Mouse (Mus musculus): Measurements from ENCODE around the gene Zfp846. TPM values are rescaled to one million over a fixed set of nuclear protein-coding genes. Genes with fewer than 3 reads are reported as not detected.
A peak's percentile ranks its signal among the peaks of the same experiment; 100 is the strongest.

Zfp846 gene
- polyA plus RNA-seq (2015; fragmentation: Nextera tagmentation; extraction: Ambion mirVana), result 2.0 and 2.1 TPM in 2 replicates

DNA sequence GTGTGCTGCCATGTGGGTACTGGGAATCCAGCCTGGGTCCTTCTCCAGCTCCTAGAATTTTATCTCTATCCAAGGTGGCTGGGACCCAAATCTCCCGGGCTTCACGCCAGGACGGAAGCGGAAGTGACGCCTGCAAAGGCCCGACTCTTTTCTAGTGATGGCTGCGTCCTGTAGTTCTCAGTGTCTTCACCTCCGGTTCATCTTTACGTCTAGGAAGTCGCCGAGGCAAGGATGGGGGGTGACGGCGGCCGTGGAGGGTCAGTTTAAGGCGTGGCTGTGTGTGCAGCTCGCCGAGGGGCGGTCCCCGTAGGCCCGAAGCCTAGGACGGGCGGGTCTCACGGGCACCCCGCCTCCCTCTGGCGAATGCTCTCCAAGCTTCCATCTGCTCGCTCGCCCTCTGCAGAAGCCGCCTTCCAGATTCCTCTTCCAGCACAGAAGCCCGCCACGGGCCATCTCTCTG lies at the start of gene Zfp846:
TSS of gene Zfp846 (plus strand) at position 117 of the 460 bp plus-strand sequence.
- Histone ChIP-seq H3K4me3 (ENCODE audit: low read depth, low read length) (peak within 1 kb of the TSS; percentile 63), H3K9ac (ENCODE audit: low read depth, low read length) (peak within 1 kb of the TSS; percentile 55), H3K36me3 (ENCODE audit: control insufficient read depth, insufficient read depth) (no peaks in the 10 kb centered on the region), H3K27ac (ENCODE audit: low read length) (no peak within 1 kb of the TSS), H3K9me3 (replicated peaks; ENCODE audit: control insufficient read depth, low read length) (no peaks in the 10 kb centered on the region; the same call in 1 of the 2 replicates), H3K27me3 (ENCODE audit: control insufficient read depth, insufficient read depth, low read depth, low read length) (no peaks in the 10 kb centered on the region), H3K4me1 (ENCODE audit: control insufficient read depth, low read depth, low read length) (no peaks in the 10 kb centered on the region; the same call in 1 of the 2 replicates), H3K4me2 (ENCODE audit: low read depth, low read length) (peak within 1 kb of the TSS; percentile 80)
- peak; percentile 98 for ATAC-seq (ENCODE audit: low read depth)
- under 1% methylated on average over 30 of the region's 30 CpGs for WGBS (ENCODE audit: insufficient replicate concordance)

DNA sequence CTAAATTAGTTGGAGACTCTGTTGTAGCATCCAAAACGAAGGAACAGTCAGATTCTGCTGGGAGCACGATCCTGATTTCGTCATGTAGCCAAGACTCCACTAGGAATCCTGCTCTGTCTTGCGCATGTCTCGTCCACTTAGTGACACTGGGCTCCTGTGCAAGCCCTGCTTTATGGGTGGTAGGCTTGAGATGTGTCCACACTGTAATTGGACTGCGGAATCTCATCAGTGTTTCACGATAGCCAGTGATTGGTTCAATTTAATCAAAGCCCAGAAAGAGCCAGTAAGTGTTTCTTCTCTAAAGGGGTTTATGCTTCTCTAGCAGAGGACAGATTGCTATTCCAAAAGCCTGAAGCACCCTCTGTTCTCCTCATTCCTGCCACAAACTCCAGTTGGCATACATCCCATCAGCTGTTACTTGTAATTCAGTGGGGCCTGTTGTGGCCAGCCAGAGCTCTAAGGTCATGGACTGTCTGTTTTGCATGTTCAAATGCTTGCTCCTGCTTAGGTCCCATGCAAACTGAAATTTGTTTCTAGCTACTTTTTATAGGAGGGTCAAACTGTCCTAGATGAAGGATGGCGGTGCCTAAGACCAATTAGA lies 46.7 kb upstream of the Zfp846 start:
- no peaks in the 10 kb centered on the region for H3K4me1 ChIP-seq (ENCODE audit: control insufficient read depth, low read depth, low read length)
- WGBS (ENCODE audit: insufficient replicate concordance), result 61% methylated on average over 8 of the region's 8 CpGs
- H3K9me3 ChIP-seq (replicated peaks; ENCODE audit: control insufficient read depth, low read length), result no peaks in the 10 kb centered on the region

DNA sequence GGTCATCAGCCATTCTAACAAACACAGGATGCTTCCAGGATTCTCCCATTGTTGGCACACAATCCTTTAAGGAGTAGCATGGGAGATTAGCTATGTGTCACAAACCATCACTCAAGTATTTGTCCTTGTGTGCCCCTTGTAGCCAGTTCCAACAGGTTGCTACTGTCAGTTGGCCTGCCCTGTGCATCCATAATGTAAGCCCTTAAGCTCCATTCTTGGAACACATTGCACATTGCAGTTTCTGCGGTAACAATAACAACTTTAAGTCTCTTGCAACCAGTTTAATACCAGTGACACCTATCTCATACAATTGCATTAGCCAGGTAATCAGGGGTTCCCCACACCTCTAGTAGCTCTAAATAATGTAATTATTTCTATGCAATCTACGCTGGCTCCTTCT lies 44.5 kb upstream of the Zfp846 start:
- Histone ChIP-seq H3K27ac (ENCODE audit: low read length) (no peak overlapping the region), H3K9me3 (replicated peaks; ENCODE audit: control insufficient read depth, low read length) (no peaks in the 10 kb centered on the region), H3K4me1 (ENCODE audit: control insufficient read depth, low read depth, low read length) (no peaks in the 10 kb centered on the region), H3K36me3 (ENCODE audit: control insufficient read depth, insufficient read depth) (no peaks in the 10 kb centered on the region), H3K4me3 (ENCODE audit: low read depth, low read length) (no peak overlapping the region), H3K27me3 (ENCODE audit: control insufficient read depth, insufficient read depth, low read depth, low read length) (no peaks in the 10 kb centered on the region), H3K9ac (ENCODE audit: low read depth, low read length) (no peak overlapping the region), H3K4me2 (ENCODE audit: low read depth, low read length) (no peak overlapping the region)
- ATAC-seq (ENCODE audit: low read depth), result no peak
- WGBS (ENCODE audit: insufficient replicate concordance), result 75% methylated on average over 2 of the region's 2 CpGs

More for the DNA sequence above, 46.7 kb upstream of the Zfp846 start:
- H3K4me3 ChIP-seq (ENCODE audit: low read depth, low read length), result no peak overlapping the region
- no peak overlapping the region for H3K4me2 ChIP-seq (ENCODE audit: low read depth, low read length)
- no peak overlapping the region for H3K9ac ChIP-seq (ENCODE audit: low read depth, low read length)
- H3K27me3 ChIP-seq (ENCODE audit: control insufficient read depth, insufficient read depth, low read depth, low read length), result no peaks in the 10 kb centered on the region
- H3K27ac ChIP-seq (ENCODE audit: low read length), result no peak overlapping the region
- H3K36me3 ChIP-seq (ENCODE audit: control insufficient read depth, insufficient read depth), result no peaks in the 10 kb centered on the region
- ATAC-seq (ENCODE audit: low read depth), result no peak

DNA sequence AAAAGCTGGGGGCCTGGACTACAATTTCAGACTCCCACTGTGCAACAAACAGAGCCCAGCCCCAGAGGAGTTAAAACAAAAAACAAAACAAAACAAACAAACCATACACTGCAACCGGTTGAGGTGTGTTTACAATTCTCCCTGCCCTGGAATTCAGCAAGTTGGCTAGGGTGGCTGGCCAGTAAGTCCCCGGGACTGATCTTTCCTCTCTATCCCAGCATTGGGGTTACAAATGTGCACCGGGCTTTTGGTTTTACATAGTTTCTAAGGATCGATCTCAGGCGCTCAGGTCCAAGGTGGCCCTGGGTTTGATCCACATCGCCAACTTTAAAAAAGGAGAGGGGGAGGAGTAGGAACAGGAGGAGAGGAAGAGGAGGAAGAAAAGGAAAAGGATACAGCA lies 37.6 kb upstream of the Zfp846 start:
- 46% methylated on average over 6 of the region's 6 CpGs for WGBS (ENCODE audit: insufficient replicate concordance)
- Histone ChIP-seq H3K27ac (ENCODE audit: low read length) (peak overlapping the region; percentile 25; the same call in 1 of the 2 replicates), H3K27me3 (ENCODE audit: control insufficient read depth, insufficient read depth, low read depth, low read length) (no peaks in the 10 kb centered on the region; the same call in 1 of the 2 replicates), H3K36me3 (ENCODE audit: control insufficient read depth, insufficient read depth) (no peaks in the 10 kb centered on the region), H3K4me3 (ENCODE audit: low read depth, low read length) (no peak overlapping the region), H3K4me2 (ENCODE audit: low read depth, low read length) (no peak overlapping the region), H3K9me3 (replicated peaks; ENCODE audit: control insufficient read depth, low read length) (no peaks in the 10 kb centered on the region), H3K4me1 (ENCODE audit: control insufficient read depth, low read depth, low read length) (no peaks in the 10 kb centered on the region; the same call in 1 of the 2 replicates), H3K9ac (ENCODE audit: low read depth, low read length) (no peak overlapping the region)
- ATAC-seq (ENCODE audit: low read depth), result no peak

DNA sequence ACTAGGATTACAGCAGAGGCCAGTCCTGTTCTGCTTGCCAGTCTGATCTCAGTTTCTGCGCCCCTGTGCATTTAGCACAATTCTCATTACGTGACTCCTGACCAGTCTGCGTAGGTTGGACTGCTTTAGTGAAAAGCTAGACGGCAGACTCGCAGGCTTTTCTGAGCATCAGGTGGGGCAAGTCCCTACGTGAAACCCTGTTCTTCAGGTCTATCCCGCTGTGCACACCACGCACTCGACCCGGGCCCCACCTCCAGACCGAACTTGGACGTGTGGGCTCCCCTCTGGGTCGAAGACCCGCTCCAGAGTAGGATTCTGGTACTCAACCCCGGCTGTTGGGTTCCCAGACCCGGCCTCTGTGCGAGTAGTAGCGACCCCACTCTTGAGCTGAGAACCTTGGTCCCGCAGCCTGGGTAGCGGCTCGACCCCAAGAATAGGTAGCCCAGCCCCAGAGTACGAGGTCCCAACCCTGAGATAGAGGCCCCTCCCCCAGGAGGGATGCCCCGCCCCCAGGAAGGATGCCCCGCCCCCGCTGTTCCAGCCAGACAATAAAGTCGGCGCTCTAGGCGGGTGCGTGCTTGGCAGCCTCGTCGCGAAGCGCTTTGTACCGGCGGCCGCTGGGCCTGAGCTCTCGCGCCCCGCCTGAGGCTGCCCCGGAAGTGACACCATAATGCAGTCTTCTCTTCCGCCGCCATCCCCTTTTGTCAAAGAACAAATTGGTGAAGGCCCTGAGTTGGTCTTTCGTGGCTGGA lies 36.8 kb upstream of the Zfp846 start:
- H3K9me3 ChIP-seq (replicated peaks; ENCODE audit: control insufficient read depth, low read length), result no peaks in the 10 kb centered on the region
- H3K27me3 ChIP-seq (ENCODE audit: control insufficient read depth, insufficient read depth, low read depth, low read length), result no peaks in the 10 kb centered on the region; the same call in 1 of the 2 replicates
- peak overlapping the region; percentile 79 for H3K4me2 ChIP-seq (ENCODE audit: low read depth, low read length)
- peak overlapping the region; percentile 57 for H3K4me3 ChIP-seq (ENCODE audit: low read depth, low read length)
- 4% methylated on average over 43 of the region's 43 CpGs for WGBS (ENCODE audit: insufficient replicate concordance)
- no peaks in the 10 kb centered on the region; the same call in 1 of the 2 replicates for H3K4me1 ChIP-seq (ENCODE audit: control insufficient read depth, low read depth, low read length)
- ATAC-seq (ENCODE audit: low read depth), result peak; percentile 90
- H3K27ac ChIP-seq (ENCODE audit: low read length), result peak overlapping the region; percentile 64
- H3K9ac ChIP-seq (ENCODE audit: low read depth, low read length), result peak overlapping the region; percentile 58
- no peaks in the 10 kb centered on the region for H3K36me3 ChIP-seq (ENCODE audit: control insufficient read depth, insufficient read depth)

DNA sequence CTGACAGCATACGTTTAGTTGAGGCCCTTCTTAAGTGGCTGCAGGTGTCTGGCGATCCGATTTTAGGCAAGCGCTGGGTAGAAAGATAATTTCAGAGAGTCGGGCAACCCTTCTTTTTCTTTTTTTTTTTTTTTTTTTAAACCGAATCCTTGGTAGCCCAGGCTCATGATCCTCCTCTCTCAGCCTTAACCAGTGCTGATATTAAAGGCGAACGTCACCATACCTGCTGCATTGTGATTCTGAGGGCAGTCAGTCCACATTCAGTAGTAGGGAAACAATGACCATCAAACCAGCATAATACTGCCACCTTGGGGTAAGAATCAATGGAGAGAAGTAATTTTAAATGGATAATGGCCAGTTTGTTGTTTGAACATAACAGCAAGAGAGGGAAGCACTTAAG lies 35.9 kb upstream of the Zfp846 start:
- Histone ChIP-seq H3K27me3 (ENCODE audit: control insufficient read depth, insufficient read depth, low read depth, low read length) (no peaks in the 10 kb centered on the region; the same call in 1 of the 2 replicates), H3K27ac (ENCODE audit: low read length) (peak overlapping the region; percentile 64; the same call in 1 of the 2 replicates), H3K4me1 (ENCODE audit: control insufficient read depth, low read depth, low read length) (no peaks in the 10 kb centered on the region; the same call in 1 of the 2 replicates), H3K4me2 (ENCODE audit: low read depth, low read length) (peak overlapping the region; percentile 79), H3K4me3 (ENCODE audit: low read depth, low read length) (peak overlapping the region; percentile 57), H3K36me3 (ENCODE audit: control insufficient read depth, insufficient read depth) (no peaks in the 10 kb centered on the region), H3K9ac (ENCODE audit: low read depth, low read length) (peak overlapping the region; percentile 58), H3K9me3 (replicated peaks; ENCODE audit: control insufficient read depth, low read length) (no peaks in the 10 kb centered on the region)
- 14% methylated on average over 8 of the region's 8 CpGs for WGBS (ENCODE audit: insufficient replicate concordance)
- ATAC-seq (ENCODE audit: low read depth), result no peak

DNA sequence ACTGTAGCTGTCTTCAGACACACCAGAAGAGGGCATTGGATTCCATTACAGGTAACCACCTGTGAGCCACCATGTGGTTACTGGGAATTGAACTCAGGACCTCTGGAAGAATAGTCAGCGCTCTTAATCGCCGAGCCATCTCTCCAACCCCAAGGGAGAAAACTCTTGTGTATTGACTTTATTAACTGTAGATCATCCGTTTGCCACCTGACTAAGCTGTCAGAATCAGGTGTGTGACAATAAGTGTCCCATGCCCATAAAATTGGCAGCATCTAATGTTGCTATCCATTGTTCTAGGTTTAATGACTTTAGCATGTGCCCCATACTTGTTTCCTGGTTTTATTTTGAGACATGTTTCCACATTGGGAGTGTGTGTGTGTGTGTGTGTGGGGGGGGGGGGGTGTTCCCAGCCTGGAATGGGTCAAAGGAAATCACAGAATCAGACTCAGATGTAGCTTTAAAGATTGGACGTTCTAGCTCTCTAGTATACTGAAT lies 29.3 kb upstream of the Zfp846 start:
- no peak overlapping the region for H3K27ac ChIP-seq (ENCODE audit: low read length)
- ATAC-seq (ENCODE audit: low read depth), result no peak
- no peaks in the 10 kb centered on the region for H3K9me3 ChIP-seq (replicated peaks; ENCODE audit: control insufficient read depth, low read length)
- no peak overlapping the region for H3K4me2 ChIP-seq (ENCODE audit: low read depth, low read length)
- WGBS (ENCODE audit: insufficient replicate concordance), result 56% methylated on average over 5 of the region's 5 CpGs
- no peaks in the 10 kb centered on the region for H3K36me3 ChIP-seq (ENCODE audit: control insufficient read depth, insufficient read depth)
- H3K9ac ChIP-seq (ENCODE audit: low read depth, low read length), result no peak overlapping the region
- H3K4me1 ChIP-seq (ENCODE audit: control insufficient read depth, low read depth, low read length), result no peaks in the 10 kb centered on the region
- H3K4me3 ChIP-seq (ENCODE audit: low read depth, low read length), result no peak overlapping the region
- H3K27me3 ChIP-seq (ENCODE audit: control insufficient read depth, insufficient read depth, low read depth, low read length), result no peaks in the 10 kb centered on the region

DNA sequence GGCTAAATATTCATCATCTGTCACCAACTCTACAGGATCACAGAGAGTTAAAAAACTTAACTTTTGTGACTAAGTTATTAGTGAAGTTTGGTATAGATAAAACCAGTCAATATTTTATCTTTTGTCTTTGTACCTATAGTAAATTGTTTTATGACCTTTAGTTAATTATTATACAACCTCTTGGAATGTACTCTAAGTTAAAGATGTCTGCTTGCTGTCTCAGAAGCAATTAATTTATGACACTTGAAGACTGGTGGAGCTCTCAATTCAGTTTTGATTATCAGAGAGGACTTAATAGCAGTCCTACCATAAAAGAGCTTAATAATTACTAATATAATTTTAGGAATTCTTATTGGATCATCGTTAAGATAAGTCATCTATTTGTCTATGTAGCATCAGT lies 28.4 kb upstream of the Zfp846 start:
- H3K9ac ChIP-seq (ENCODE audit: low read depth, low read length), result no peak overlapping the region
- H3K36me3 ChIP-seq (ENCODE audit: control insufficient read depth, insufficient read depth), result no peaks in the 10 kb centered on the region
- no peaks in the 10 kb centered on the region for H3K9me3 ChIP-seq (replicated peaks; ENCODE audit: control insufficient read depth, low read length)
- no peak overlapping the region for H3K27ac ChIP-seq (ENCODE audit: low read length)
- ATAC-seq (ENCODE audit: low read depth), result no peak
- no peaks in the 10 kb centered on the region for H3K27me3 ChIP-seq (ENCODE audit: control insufficient read depth, insufficient read depth, low read depth, low read length)
- no peak overlapping the region for H3K4me3 ChIP-seq (ENCODE audit: low read depth, low read length)
- WGBS (ENCODE audit: insufficient replicate concordance), result 44% methylated on average over 1 of the region's 1 CpGs
- H3K4me1 ChIP-seq (ENCODE audit: control insufficient read depth, low read depth, low read length), result no peaks in the 10 kb centered on the region
- no peak overlapping the region for H3K4me2 ChIP-seq (ENCODE audit: low read depth, low read length)

DNA sequence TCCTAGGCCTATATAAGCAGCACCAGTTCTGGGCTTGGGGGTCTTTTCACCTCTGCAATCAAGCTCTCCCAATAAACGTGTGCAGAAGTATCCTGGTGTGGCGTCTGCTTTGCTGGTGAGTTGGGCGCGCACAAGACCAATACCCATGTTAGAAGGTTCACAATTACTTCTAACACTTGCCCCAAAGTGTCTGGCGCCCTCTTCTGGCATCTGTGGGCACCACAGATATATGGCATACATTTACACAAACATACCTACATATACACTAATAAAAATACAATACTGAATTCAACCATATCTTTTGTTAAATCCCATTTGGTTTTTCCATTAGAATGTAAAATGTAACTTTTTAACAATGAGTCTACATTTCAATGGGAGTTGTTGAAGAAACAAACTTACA lies 18.9 kb upstream of the Zfp846 start:
- no peak for ATAC-seq (ENCODE audit: low read depth)
- no peaks in the 10 kb centered on the region for H3K36me3 ChIP-seq (ENCODE audit: control insufficient read depth, insufficient read depth)
- WGBS (ENCODE audit: insufficient replicate concordance), result 70% methylated on average over 5 of the region's 5 CpGs
- H3K9me3 ChIP-seq (replicated peaks; ENCODE audit: control insufficient read depth, low read length), result no peaks in the 10 kb centered on the region
- no peaks in the 10 kb centered on the region for H3K4me1 ChIP-seq (ENCODE audit: control insufficient read depth, low read depth, low read length)
- no peaks in the 10 kb centered on the region for H3K27me3 ChIP-seq (ENCODE audit: control insufficient read depth, insufficient read depth, low read depth, low read length)
- H3K4me2 ChIP-seq (ENCODE audit: low read depth, low read length), result no peak overlapping the region
- no peak overlapping the region for H3K9ac ChIP-seq (ENCODE audit: low read depth, low read length)
- H3K27ac ChIP-seq (ENCODE audit: low read length), result no peak overlapping the region
- no peak overlapping the region for H3K4me3 ChIP-seq (ENCODE audit: low read depth, low read length)
